Mouse (Mus musculus): Measurements from ENCODE around the gene Pxt1.

The Pxt1 gene

DNA sequence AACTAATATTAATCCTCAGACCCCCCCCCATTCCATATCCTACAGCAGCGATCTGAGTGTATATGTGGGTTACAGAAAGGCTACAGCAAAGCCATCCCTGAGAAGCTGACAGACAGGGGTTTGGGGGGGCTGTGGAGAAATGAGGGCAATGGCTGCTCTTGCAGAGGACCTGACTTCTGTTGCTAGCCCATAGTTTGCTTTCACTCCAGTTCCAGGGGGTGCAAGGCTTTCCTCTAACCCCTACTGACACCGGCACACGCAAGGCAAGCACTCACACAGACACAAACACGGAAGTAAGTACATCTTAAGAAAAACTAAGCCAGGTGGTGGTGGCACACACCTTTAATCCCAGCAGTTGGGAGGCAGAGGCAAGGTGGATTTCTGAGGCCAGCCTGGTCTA lies 14.3 kb downstream of the Pxt1 start:
- no peak overlapping the region for H3K4me3 ChIP-seq (replicated peaks; ENCODE audit: low read length)
- H3K9me3 ChIP-seq (ENCODE audit: low read length): peaks cover 3% of the 10 kb centered on the region; the same call in 1 of the 2 replicates
- no peak for TF ChIP-seq POU5F1 (IDR thresholded peaks at IDR 0.05; ENCODE audit: borderline replicate concordance, low read length)
- no peak for TF ChIP-seq NANOG (IDR thresholded peaks at IDR 0.05; ENCODE audit: borderline replicate concordance, low read length)
- no peak for TF ChIP-seq CTCF (conservative IDR thresholded peaks at IDR 0.05; ENCODE audit: low read length)
- H3K36me3 ChIP-seq (ENCODE audit: insufficient read depth, low read length): no peaks in the 10 kb centered on the region
- no peaks in the 10 kb centered on the region for H3K27me3 ChIP-seq (ENCODE audit: insufficient read depth, low read length)
- H3K4me1 ChIP-seq (replicated peaks; ENCODE audit: low read depth, low read length): peaks cover 76% of the 10 kb centered on the region

- H3K36me3 ChIP-seq (ENCODE audit: insufficient read depth, low read length): no peaks in the 10 kb centered on the region
- peaks cover 83% of the 10 kb centered on the region for H3K4me1 ChIP-seq (replicated peaks; ENCODE audit: low read depth, low read length)
- no peaks in the 10 kb centered on the region for H3K27me3 ChIP-seq (ENCODE audit: insufficient read depth, low read length)
- no peaks in the 10 kb centered on the region for H3K9me3 ChIP-seq (ENCODE audit: low read length)
- no peak for TF ChIP-seq NANOG (IDR thresholded peaks at IDR 0.05; ENCODE audit: borderline replicate concordance, low read length)
- no peak for TF ChIP-seq POU5F1 (IDR thresholded peaks at IDR 0.05; ENCODE audit: borderline replicate concordance, low read length)
- TF ChIP-seq CTCF (conservative IDR thresholded peaks at IDR 0.05; ENCODE audit: low read length): no peak
- 0 out of 2 replicates have a peak overlapping the region, but pooled peaks have one; percentile 21 for H3K4me3 ChIP-seq (replicated peaks; ENCODE audit: low read length)
Observed at GRCm38 (mm10) chr17:28928004-28928403, 15.6 kb downstream of the Pxt1 start.

DNA sequence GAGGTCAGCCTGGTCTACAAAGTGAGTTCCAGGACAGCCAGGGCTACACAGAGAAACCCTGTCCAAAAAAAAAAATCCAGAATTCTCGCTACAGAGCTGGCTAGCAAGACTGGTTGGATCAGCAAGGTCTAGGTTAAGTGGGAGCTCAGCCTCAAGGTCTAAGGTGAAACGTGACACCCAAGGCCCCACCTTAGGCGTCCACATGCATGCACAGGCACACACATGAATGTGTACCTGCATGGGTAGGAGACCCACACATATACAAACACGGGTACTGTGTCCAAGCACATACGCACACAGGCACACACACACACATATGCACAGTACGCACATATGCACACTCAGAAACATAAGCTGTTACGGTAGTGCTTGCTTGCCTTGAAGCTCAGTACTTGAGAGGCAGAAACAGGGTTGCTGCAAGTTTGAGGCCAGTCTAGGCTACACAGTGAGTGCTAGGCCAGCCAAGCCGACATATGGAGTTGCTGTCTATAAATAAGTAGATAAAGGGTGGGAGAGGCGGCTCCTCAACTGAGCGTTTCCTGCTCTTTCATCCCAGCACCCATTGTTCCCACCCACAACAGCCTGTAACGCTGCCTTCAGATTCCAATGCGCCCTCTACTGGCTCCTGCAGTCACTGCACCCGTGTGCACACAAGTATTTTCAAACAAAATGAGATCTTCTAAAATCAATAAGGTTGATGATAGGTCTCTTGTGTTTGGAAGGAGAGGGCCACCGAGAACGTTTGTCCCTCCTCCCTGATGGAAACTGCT lies 16.6 kb downstream of the Pxt1 start:
- Histone ChIP-seq H3K27me3 (ENCODE audit: insufficient read depth, low read length) (no peaks in the 10 kb centered on the region), H3K4me3 (replicated peaks; ENCODE audit: low read length) (peak overlapping the region; percentile 33; the same call in 1 of the 2 replicates), H3K9me3 (ENCODE audit: low read length) (no peaks in the 10 kb centered on the region), H3K36me3 (ENCODE audit: insufficient read depth, low read length) (no peaks in the 10 kb centered on the region), H3K4me1 (replicated peaks; ENCODE audit: low read depth, low read length) (peaks cover 85% of the 10 kb centered on the region)
- TF ChIP-seq POU5F1 (IDR thresholded peaks at IDR 0.05; ENCODE audit: borderline replicate concordance, low read length) (no peak), CTCF (conservative IDR thresholded peaks at IDR 0.05; ENCODE audit: low read length) (peak; percentile 97), NANOG (IDR thresholded peaks at IDR 0.05; ENCODE audit: borderline replicate concordance, low read length) (0 out of 2 replicates have a peak, but pooled peaks have one; percentile 1)

DNA sequence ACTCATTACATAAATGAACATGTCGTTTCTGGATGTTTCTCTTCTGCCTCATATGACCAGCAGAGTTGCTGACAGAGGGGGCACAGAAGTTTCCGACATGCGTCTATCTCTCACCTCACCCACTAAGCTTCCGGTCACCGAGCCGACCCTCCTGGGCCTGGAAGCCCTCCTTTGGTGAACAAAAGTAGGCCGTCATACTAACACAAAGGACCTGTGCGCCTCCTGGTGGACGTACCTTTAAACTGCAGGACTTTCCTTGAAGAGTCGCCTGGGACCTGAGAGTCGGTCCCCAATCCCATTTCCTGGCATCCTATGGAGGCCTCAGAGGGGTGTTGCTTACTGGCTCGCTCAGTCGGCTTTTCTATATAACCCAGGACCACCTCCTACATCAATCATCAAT lies 17.3 kb downstream of the Pxt1 start:
- no peaks in the 10 kb centered on the region for H3K27me3 ChIP-seq (ENCODE audit: insufficient read depth, low read length)
- H3K4me3 ChIP-seq (replicated peaks; ENCODE audit: low read length): peak overlapping the region; percentile 33; the same call in 1 of the 2 replicates
- TF ChIP-seq POU5F1 (IDR thresholded peaks at IDR 0.05; ENCODE audit: borderline replicate concordance, low read length) (no peak), CTCF (conservative IDR thresholded peaks at IDR 0.05; ENCODE audit: low read length) (peak; percentile 80), NANOG (IDR thresholded peaks at IDR 0.05; ENCODE audit: borderline replicate concordance, low read length) (no peak)
- H3K9me3 ChIP-seq (ENCODE audit: low read length): no peaks in the 10 kb centered on the region
- no peaks in the 10 kb centered on the region for H3K36me3 ChIP-seq (ENCODE audit: insufficient read depth, low read length)
- H3K4me1 ChIP-seq (replicated peaks; ENCODE audit: low read depth, low read length): peaks cover 82% of the 10 kb centered on the region

DNA sequence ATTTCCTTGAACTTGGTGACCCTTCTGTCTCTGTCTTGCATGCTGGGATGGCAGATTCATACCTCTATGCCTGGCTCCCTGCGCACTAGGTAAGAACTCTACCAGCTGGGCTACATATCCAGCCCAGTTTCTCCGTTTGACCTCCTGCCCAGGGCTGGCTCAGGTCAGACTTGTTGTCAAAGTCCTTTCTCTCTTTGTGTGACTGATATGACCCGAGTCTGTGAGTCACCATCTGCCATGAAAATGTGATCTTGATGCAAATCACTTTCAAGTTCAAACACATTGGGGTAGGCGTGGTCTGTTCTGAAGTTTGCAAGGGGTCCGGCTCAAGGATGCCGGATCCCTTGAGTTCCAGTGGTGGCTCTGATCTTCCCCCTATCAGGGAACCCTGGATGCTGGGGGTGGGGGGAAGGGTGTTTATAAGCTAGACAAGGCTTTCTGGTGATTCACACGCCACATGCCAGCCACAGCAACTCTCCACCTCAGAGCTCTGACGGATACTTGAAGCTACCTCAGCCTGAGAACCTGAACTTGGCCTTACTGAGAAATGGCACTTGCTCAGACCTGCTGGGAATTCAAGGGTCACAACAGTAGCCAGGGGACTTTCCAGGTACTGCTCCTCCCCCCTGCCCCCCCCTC lies 18.6 kb downstream of the Pxt1 start:
- Histone ChIP-seq H3K4me3 (replicated peaks; ENCODE audit: low read length) (no peak overlapping the region), H3K4me1 (replicated peaks; ENCODE audit: low read depth, low read length) (peaks cover 77% of the 10 kb centered on the region), H3K9me3 (ENCODE audit: low read length) (no peaks in the 10 kb centered on the region), H3K27me3 (ENCODE audit: insufficient read depth, low read length) (no peaks in the 10 kb centered on the region), H3K36me3 (ENCODE audit: insufficient read depth, low read length) (no peaks in the 10 kb centered on the region)
- TF ChIP-seq NANOG (IDR thresholded peaks at IDR 0.05; ENCODE audit: borderline replicate concordance, low read length) (no peak), POU5F1 (IDR thresholded peaks at IDR 0.05; ENCODE audit: borderline replicate concordance, low read length) (no peak), CTCF (conservative IDR thresholded peaks at IDR 0.05; ENCODE audit: low read length) (no peak)

DNA sequence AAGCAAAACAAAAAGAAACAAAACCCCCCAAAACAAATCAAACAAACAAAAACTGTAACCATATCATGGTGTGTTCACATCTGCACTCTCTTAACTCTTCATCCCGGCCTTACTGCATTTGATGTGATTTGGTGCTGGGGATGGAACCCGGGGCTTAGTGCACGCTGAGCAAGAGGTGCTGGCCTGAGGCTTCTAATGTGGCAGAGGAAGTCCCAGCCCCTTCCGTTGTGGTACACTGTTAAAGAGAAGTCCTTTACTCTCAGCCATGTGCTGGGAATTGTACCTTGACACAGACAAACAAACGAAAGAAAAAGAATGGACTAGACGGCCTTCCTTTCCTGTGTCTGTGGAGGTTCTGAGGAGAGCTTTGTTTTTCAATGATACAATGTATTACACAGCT lies 21.5 kb downstream of the Pxt1 start:
- Histone ChIP-seq H3K9me3 (ENCODE audit: low read length) (no peaks in the 10 kb centered on the region), H3K36me3 (ENCODE audit: insufficient read depth, low read length) (no peaks in the 10 kb centered on the region), H3K27me3 (ENCODE audit: insufficient read depth, low read length) (no peaks in the 10 kb centered on the region), H3K4me3 (replicated peaks; ENCODE audit: low read length) (no peak overlapping the region), H3K4me1 (replicated peaks; ENCODE audit: low read depth, low read length) (peaks cover 52% of the 10 kb centered on the region)
- TF ChIP-seq CTCF (conservative IDR thresholded peaks at IDR 0.05; ENCODE audit: low read length) (no peak), NANOG (IDR thresholded peaks at IDR 0.05; ENCODE audit: borderline replicate concordance, low read length) (no peak), POU5F1 (IDR thresholded peaks at IDR 0.05; ENCODE audit: borderline replicate concordance, low read length) (no peak)

GRCm38 (mm10) chr17:28921086-28921485 lies 22.6 kb downstream of the Pxt1 start:
- no peaks in the 10 kb centered on the region for H3K27me3 ChIP-seq (ENCODE audit: insufficient read depth, low read length)
- no peaks in the 10 kb centered on the region for H3K36me3 ChIP-seq (ENCODE audit: insufficient read depth, low read length)
- no peak for TF ChIP-seq CTCF (conservative IDR thresholded peaks at IDR 0.05; ENCODE audit: low read length)
- TF ChIP-seq POU5F1 (IDR thresholded peaks at IDR 0.05; ENCODE audit: borderline replicate concordance, low read length): no peak
- TF ChIP-seq NANOG (IDR thresholded peaks at IDR 0.05; ENCODE audit: borderline replicate concordance, low read length): no peak
- peaks cover 44% of the 10 kb centered on the region for H3K4me1 ChIP-seq (replicated peaks; ENCODE audit: low read depth, low read length)
- H3K4me3 ChIP-seq (replicated peaks; ENCODE audit: low read length): no peak overlapping the region
- H3K9me3 ChIP-seq (ENCODE audit: low read length): no peaks in the 10 kb centered on the region

DNA sequence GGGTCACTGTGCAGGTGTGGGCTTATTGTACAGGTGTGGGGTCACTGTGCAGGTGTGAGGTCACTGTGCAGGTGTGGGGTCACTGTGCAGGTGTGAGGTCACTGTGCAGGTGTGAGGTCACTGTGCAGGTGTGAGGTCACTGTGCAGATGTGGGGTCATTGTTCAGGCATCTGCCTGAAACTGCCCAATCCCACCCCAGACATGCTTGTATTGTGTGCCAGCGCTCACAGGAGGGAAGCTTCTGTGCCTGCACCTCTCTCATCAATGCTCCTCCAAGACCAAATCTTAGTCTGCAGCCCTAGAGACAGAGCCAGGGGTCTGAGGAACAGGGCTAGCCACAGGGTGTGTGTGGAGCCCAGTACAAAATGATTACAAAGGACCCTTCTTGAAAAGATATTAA lies 27.1 kb downstream of the Pxt1 start:
- no peak overlapping the region for H3K4me3 ChIP-seq (replicated peaks; ENCODE audit: low read length)

More for the DNA sequence above, 27.1 kb downstream of the Pxt1 start:
- Histone ChIP-seq H3K36me3 (ENCODE audit: insufficient read depth, low read length) (no peaks in the 10 kb centered on the region), H3K4me1 (replicated peaks; ENCODE audit: low read depth, low read length) (peaks cover 16% of the 10 kb centered on the region), H3K27me3 (ENCODE audit: insufficient read depth, low read length) (0 out of 2 replicates have a peak, but pooled peaks cover 4% of the 10 kb centered on the region), H3K9me3 (ENCODE audit: low read length) (no peaks in the 10 kb centered on the region)
- no peak for TF ChIP-seq POU5F1 (IDR thresholded peaks at IDR 0.05; ENCODE audit: borderline replicate concordance, low read length)
- TF ChIP-seq NANOG (IDR thresholded peaks at IDR 0.05; ENCODE audit: borderline replicate concordance, low read length): no peak
- no peak for TF ChIP-seq CTCF (conservative IDR thresholded peaks at IDR 0.05; ENCODE audit: low read length)

Data from E14TG2a.4 (cell line).